Mouse (Mus musculus) cerebellum, postnatal 36 days (tissue): ENCODE measurements around the gene Tshz2.

Experiments used
- DNase-seq, 2 experiments: peaks; one replicate each; pipeline ENCODE4 v3.0.0; 2021 to 2022; ENCODE audit warnings: mixed read lengths in 2 of 2

Gene Tshz2

DNA sequence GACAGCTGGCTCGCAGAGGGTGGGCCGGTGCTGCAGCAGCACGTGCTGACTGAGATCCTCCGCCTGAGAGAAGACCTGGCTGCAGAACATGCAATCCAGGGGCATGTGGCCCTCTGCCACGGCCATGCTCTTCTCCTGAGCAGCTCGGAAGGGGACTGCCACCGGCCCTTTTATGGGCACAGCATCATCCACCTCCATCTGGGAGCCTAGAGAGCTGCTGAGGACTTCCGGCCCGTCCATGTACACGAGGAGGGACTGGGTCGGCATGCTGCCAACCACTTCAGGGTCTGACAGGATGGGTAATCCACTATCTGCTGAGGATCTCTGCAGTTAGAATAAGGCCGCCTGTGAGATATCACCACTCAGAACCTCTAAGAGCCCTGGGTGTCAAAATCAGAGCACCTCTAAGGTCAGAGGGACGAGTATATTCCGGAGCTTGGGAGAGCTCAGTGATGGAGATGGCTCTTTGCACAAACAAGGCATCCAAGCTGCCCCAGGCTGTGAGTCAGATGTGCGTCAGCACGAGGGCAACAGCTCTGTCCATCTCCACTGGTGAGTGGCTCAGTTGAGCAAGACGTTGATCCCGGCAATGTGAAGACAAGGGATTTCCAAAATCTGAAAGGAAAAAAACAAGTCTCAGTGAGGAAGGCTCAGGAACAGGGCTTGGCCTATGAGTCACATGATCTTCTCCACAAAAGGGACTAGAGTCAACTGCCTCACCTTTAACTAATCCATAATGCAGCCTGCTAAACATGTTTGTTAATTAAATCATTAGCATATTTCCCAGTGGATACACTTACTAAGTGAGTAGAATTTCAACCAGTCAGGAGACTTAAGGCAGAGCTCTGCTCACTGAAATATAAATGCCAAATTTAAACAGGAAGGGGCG is 487.6 kb downstream of the Tshz2 start:
- DNase-seq: no peak
